Mouse (Mus musculus): ENCODE measurements around the gene Prr7. TPM values are rescaled to one million over a fixed set of nuclear protein-coding genes. Genes with fewer than 3 reads are reported as not detected.

Prr7 gene
- total RNA-seq, 2 experiments from 2014 or later = 0.45 to 0.82 TPM

GRCm38 (mm10) chr13:55477492-55477891, 13.4 kb downstream of the Prr7 start:
- no peak for DNase-seq

GRCm38 (mm10) chr13:55478036-55478435, 14.0 kb downstream of the Prr7 start:
- peak in 1 of 2 experiments; percentile 32 for DNase-seq

- DNase-seq = peak; percentile 51 to 63
Measured at GRCm38 (mm10) chr13:55479008-55479407, 14.9 kb downstream of the Prr7 start.

GRCm38 (mm10) chr13:55479929-55480328, 15.9 kb downstream of the Prr7 start:
- no peak for DNase-seq

GRCm38 (mm10) chr13:55482542-55482941, 18.5 kb downstream of the Prr7 start:
- DNase-seq = peak in 1 of 2 experiments; percentile 28

GRCm38 (mm10) chr13:55483071-55483470, 19.0 kb downstream of the Prr7 start:
- DNase-seq = no peak

GRCm38 (mm10) chr13:55483593-55483992, 19.5 kb downstream of the Prr7 start:
- DNase-seq = no peak

- no peak for DNase-seq
Measured at GRCm38 (mm10) chr13:55484520-55485088, 20.5 kb downstream of the Prr7 start.

- DNase-seq = peak in 1 of 2 experiments; percentile 37
Measured at GRCm38 (mm10) chr13:55486029-55486794, 22.1 kb downstream of the Prr7 start.

- DNase-seq = peak in 1 of 2 experiments; percentile 50
Measured at GRCm38 (mm10) chr13:55486916-55487577, 23.0 kb downstream of the Prr7 start.

GRCm38 (mm10) chr13:55487578-55488498, 23.8 kb downstream of the Prr7 start, which contains the start of gene Dbn1:
Dbn1 (minus strand) TSS chr13:55488111.
- DNase-seq = peak in 1 of 2 experiments; percentile 55

- DNase-seq = no peak
Measured at GRCm38 (mm10) chr13:55494257-55494656, 30.2 kb downstream of the Prr7 start.

- DNase-seq = peak; percentile 74 to 84
Measured at GRCm38 (mm10) chr13:55494883-55495621, 31.0 kb downstream of the Prr7 start.

- DNase-seq = no peak
Measured at GRCm38 (mm10) chr13:55495702-55496101, 31.6 kb downstream of the Prr7 start.

- no peak for DNase-seq
Measured at GRCm38 (mm10) chr13:55496661-55497060, 32.6 kb downstream of the Prr7 start.

- no peak for DNase-seq
Measured at GRCm38 (mm10) chr13:55498906-55499305, 34.8 kb downstream of the Prr7 start.

- DNase-seq = no peak
Measured at GRCm38 (mm10) chr13:55500575-55500974, 36.5 kb downstream of the Prr7 start.

GRCm38 (mm10) chr13:55502405-55502804, 38.3 kb downstream of the Prr7 start:
- no peak for DNase-seq

- no peak for DNase-seq
Measured at GRCm38 (mm10) chr13:55504390-55504789, 40.3 kb downstream of the Prr7 start.

GRCm38 (mm10) chr13:55505810-55506209, 41.7 kb downstream of the Prr7 start:
- DNase-seq = no peak

GRCm38 (mm10) chr13:55506697-55507096, 42.6 kb downstream of the Prr7 start:
- DNase-seq = no peak
